Mouse (Mus musculus) kidney, embryonic 16.5 days (tissue): ENCODE measurements around the gene Tnfrsf1a. TPM values are rescaled to one million over a fixed set of nuclear protein-coding genes. Genes with fewer than 3 reads are reported as not detected.

ENCODE experiments used
- ATAC-seq: fragments of 200-750 bp; cut with Nextera tagmentation; 2 replicates; pipeline ENCODE4 v1.8.0; 2017; ENCODE audit warnings: moderate TSS enrichment; ENCODE audit not compliant: low FRiP score, low TSS enrichment
- H3K27ac ChIP-seq: fragments of 300-500 bp; sonication (generic); 2 replicates; pipeline ENCODE4 v1.5.1; 2014; ENCODE audit warnings: low read length
- H3K27me3 ChIP-seq: fragments of 300-500 bp; sonication (generic); 2 replicates; pipeline ENCODE4 v1.6.1; 2014; ENCODE audit warnings: low read length, control low read depth, mixed read lengths; ENCODE audit not compliant: insufficient read depth
- H3K36me3 ChIP-seq: fragments of 300-500 bp; sonication (generic); 2 replicates; pipeline ENCODE4 v1.6.1; 2014; ENCODE audit warnings: low read length, control low read depth, mixed read lengths; ENCODE audit not compliant: insufficient read depth
- H3K4me1 ChIP-seq: fragments of 300-500 bp; sonication (generic); 2 replicates; pipeline ENCODE4 v1.6.1; 2014; ENCODE audit warnings: low read length, control low read depth, mixed read lengths; ENCODE audit not compliant: insufficient read depth
- H3K4me2 ChIP-seq: fragments of 300-500 bp; sonication (generic); replicated peaks from 2 replicates; pipeline ENCODE4 v1.6.1; 2014; ENCODE audit warnings: low read depth, low read length
- H3K4me3 ChIP-seq: fragments of 300-500 bp; sonication (generic); 2 replicates; pipeline ENCODE4 v1.5.1; 2014; ENCODE audit warnings: mild to moderate bottlenecking, low read length
- H3K9ac ChIP-seq: fragments of 300-500 bp; sonication (generic); replicated peaks from 2 replicates; pipeline ENCODE4 v1.6.1; 2014; ENCODE audit warnings: low read length
- H3K9me3 ChIP-seq: fragments of 300-500 bp; sonication (generic); 2 replicates; pipeline ENCODE4 v1.6.1; 2016; ENCODE audit warnings: low read length, control low read depth
- WGBS: fragments of 180-500 bp; shearing (Covaris S2); extraction: QIAGEN DNeasy Blood & Tissue Kit; methylation state at CpG from one replicate; pipeline ENCODE4 v1.1.7; 2014; 5-methylcytosine and 5-hydroxymethylcytosine counted together
- polyA plus RNA-seq: library from polyadenylated mRNA; unstranded; fragments of >200 nt; fragmentation: Nextera tagmentation; extraction: Ambion mirVana; gene quantifications from 2 replicates; pipeline ENCODE4 v1.2.1, GENCODE M21; 2015

Gene Tnfrsf1a
- polyA plus RNA-seq, 1 experiment from 2014 or later, result 91.0 TPM

DNA sequence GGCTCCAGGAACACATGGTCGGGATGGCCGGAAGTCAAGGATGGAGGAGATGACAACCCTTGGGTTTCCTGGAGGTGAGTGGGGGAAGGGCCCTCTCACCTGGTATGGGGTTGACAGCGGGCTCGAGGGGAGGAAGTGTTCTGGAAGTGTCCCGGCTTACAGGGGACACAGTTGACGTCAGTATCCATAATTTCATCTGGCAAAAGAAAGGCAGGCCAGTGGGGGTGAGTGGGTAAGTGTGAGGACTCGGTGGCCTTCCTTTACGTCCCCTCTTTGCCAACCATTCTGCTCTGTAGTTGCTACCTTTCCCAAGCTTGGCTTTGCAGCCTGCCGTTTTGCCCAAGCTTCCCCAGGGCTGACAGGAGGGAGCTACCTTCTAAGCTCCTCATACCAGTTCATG is 37.0 kb upstream of the Tnfrsf1a start:
- Histone ChIP-seq H3K4me1 (peaks cover 37% of the 10 kb centered on the region), H3K27me3 (no peaks in the 10 kb centered on the region), H3K4me2 (peak overlapping the region; percentile 80), H3K9ac (peak overlapping the region; percentile 92), H3K36me3 (peaks cover 20% of the 10 kb centered on the region; the same call in 1 of the 2 replicates), H3K9me3 (no peaks in the 10 kb centered on the region), H3K4me3 (peak overlapping the region; percentile 70), H3K27ac (no peak overlapping the region)
- WGBS, result 78% methylated on average over 9 of the region's 9 CpGs
- ATAC-seq, result no peak

DNA sequence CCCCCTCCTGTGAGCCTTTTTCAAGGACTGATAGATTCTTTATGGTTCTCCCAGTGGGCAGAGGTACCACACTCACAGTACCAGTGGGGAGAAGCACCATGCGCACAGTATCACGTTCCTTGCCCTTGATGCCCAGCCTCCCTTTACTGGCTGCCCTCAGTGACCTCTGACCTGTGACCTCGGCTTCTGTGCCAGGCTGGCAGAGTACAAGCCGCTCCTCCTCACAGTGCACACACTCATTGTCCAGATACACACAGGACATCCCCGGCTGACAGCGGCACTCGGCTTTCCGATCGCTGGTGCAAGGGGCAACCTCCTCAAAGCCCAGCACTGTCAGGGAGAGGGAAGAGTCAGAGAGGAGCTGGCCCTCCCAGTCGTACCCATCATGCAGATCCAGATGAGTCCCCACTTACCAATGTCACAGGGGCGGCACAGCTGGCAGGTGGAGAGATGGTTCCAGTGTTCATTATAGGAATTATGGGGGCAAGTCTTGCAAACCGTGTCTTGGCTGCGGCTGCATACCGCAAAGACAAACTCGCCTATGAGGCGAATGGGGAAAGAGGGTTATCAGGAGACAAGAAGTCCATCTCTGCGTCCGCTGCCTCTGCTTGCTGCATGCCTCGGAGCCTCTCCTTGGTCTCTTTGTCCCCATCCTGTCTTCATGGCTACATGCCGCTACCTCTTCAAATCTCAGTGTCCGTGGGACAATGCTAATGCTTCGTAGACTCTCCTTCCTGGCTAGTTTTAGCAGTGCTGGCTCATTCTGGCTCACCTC is 36.4 kb upstream of the Tnfrsf1a start:
- WGBS, result 51% methylated on average over 22 of the region's 22 CpGs
- Histone ChIP-seq H3K9me3 (no peaks in the 10 kb centered on the region), H3K9ac (peak overlapping the region; percentile 92), H3K27me3 (no peaks in the 10 kb centered on the region), H3K4me3 (peak overlapping the region; percentile 70), H3K27ac (peak overlapping the region; percentile 84), H3K4me1 (peaks cover 37% of the 10 kb centered on the region), H3K4me2 (peak overlapping the region; percentile 80), H3K36me3 (peaks cover 17% of the 10 kb centered on the region; the same call in 1 of the 2 replicates)
- no peak for ATAC-seq

DNA sequence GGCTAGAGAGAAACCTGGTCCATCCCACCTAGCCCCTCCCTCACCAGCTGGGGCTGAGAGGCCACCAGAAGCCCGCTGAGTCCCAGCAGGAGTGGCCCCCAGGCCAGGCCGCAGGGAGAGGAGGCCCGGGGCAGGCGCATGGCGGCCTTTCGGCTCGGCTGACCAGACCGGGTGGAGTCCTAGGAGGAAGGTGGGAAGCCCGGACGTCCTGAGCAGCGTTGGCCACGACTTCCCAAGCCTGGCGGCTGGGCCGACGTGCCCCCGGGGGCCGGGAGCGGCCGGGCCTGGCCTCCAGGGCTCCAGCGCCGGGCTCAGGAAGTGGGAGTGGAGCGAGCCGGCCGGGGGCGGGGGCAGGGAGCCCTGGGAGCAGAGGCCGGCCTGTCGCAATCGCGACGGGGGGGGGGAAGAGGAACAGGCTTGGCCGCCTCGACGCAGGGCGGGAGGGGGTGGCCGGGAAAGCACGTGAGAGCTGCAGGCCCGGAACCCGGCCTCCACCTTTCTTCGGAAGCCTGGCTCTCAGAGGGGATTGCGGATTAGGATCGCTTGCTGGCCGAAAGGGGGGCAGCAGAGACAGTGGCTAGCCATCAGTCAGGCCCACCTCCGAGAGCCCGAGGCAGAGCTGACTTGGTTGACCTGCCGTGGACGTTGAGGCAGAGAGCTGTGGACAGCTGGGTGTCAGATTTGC is 35.5 kb upstream of the Tnfrsf1a start, which contains the start of gene Ltbr:
TSS of gene Ltbr (minus strand) at position 340 of the 685 bp plus-strand sequence.
- H3K4me1 ChIP-seq, result peaks cover 37% of the 10 kb centered on the region
- H3K36me3 ChIP-seq, result peaks cover 15% of the 10 kb centered on the region; the same call in 1 of the 2 replicates
- peak within 1 kb of the TSS; percentile 70 for H3K4me3 ChIP-seq
- no peaks in the 10 kb centered on the region for H3K27me3 ChIP-seq
- H3K27ac ChIP-seq, result peak within 1 kb of the TSS; percentile 84
- H3K9ac ChIP-seq, result peak within 1 kb of the TSS; percentile 92
- H3K9me3 ChIP-seq, result no peaks in the 10 kb centered on the region
- H3K4me2 ChIP-seq, result peak within 1 kb of the TSS; percentile 80
- under 1% methylated on average over 41 of the region's 46 CpGs for WGBS
- peak; percentile 93 for ATAC-seq

DNA sequence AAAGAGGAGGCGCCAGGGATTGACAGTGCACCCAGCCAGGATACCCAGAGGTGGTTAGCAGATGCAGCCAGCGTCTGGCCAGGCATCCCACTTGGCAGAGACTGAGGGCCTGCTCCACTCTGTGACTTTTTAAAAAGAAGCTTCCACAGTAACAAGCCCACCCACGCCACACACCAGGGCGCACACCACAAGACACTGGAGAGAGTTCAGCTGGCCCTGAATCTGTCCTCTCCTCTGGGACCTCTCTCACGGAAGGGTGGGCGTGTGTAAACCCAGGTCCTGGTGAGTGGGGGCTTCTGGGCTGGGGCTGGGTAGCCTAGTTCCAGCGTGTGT is 35.0 kb upstream of the Tnfrsf1a start:
- ATAC-seq, result peak; percentile 25
- 52% methylated on average over 7 of the region's 7 CpGs for WGBS

DNA sequence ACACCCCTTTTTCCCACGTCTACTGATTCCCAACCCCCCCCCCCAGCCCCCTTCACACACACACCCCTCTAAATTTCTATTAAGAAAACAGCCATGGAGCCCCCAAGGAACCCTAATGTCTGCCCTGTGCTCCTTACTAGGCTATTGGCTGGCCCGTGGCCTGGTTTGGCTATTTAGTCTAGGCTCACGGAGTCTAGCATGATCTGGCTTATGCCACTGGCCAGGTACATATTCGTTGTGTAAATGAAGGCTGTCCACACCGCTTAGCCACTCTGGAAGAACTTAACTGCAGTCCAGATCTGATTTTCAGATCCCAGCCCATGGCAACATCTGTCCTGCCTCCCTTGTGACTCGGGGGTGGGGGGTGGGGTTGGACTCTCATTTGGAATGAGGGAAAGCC is 34.4 kb upstream of the Tnfrsf1a start:
- H3K27ac ChIP-seq, result no peak overlapping the region
- peaks cover 30% of the 10 kb centered on the region for H3K4me1 ChIP-seq
- no peaks in the 10 kb centered on the region for H3K9me3 ChIP-seq
- H3K4me3 ChIP-seq, result no peak overlapping the region
- ATAC-seq, result no peak
- H3K9ac ChIP-seq, result no peak overlapping the region
- H3K4me2 ChIP-seq, result no peak overlapping the region
- peaks cover 9% of the 10 kb centered on the region; the same call in 1 of the 2 replicates for H3K36me3 ChIP-seq
- 73% methylated on average over 6 of the region's 6 CpGs for WGBS
- H3K27me3 ChIP-seq, result no peaks in the 10 kb centered on the region

More for the DNA sequence above, 35.0 kb upstream of the Tnfrsf1a start:
- H3K4me2 ChIP-seq, result peak overlapping the region; percentile 80
- H3K27me3 ChIP-seq, result no peaks in the 10 kb centered on the region
- peak overlapping the region; percentile 84 for H3K27ac ChIP-seq
- peak overlapping the region; percentile 92 for H3K9ac ChIP-seq
- H3K4me3 ChIP-seq, result peak overlapping the region; percentile 70
- H3K36me3 ChIP-seq, result peaks cover 12% of the 10 kb centered on the region; the same call in 1 of the 2 replicates
- H3K9me3 ChIP-seq, result no peaks in the 10 kb centered on the region
- peaks cover 34% of the 10 kb centered on the region for H3K4me1 ChIP-seq

DNA sequence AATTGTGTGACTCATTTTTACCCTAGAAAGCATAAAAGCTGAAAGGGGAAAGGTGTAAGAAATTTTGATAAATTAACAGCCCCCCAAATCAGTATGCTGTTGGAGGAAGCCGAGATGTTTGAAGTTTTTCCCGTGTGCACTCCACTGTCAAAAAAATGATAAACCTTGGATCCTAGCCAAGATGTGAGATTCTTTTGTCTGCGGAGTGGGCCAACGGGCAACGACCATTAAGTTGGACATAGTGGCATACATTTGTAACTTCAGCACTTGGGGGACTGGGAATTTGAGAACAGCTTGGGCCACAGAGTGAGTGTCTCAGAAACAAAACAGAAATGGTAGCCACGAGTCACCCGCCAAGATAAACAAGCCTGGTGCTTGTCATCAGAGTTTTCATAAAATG is 32.1 kb upstream of the Tnfrsf1a start:
- 52% methylated on average over 7 of the region's 7 CpGs for WGBS
- Histone ChIP-seq H3K9ac (no peak overlapping the region), H3K27me3 (peaks cover 16% of the 10 kb centered on the region), H3K4me2 (no peak overlapping the region), H3K27ac (no peak overlapping the region), H3K36me3 (0 out of 2 replicates have a peak, but pooled peaks cover under 1% of the 10 kb centered on the region), H3K4me3 (no peak overlapping the region), H3K9me3 (no peaks in the 10 kb centered on the region), H3K4me1 (peaks cover 26% of the 10 kb centered on the region)
- ATAC-seq, result no peak

DNA sequence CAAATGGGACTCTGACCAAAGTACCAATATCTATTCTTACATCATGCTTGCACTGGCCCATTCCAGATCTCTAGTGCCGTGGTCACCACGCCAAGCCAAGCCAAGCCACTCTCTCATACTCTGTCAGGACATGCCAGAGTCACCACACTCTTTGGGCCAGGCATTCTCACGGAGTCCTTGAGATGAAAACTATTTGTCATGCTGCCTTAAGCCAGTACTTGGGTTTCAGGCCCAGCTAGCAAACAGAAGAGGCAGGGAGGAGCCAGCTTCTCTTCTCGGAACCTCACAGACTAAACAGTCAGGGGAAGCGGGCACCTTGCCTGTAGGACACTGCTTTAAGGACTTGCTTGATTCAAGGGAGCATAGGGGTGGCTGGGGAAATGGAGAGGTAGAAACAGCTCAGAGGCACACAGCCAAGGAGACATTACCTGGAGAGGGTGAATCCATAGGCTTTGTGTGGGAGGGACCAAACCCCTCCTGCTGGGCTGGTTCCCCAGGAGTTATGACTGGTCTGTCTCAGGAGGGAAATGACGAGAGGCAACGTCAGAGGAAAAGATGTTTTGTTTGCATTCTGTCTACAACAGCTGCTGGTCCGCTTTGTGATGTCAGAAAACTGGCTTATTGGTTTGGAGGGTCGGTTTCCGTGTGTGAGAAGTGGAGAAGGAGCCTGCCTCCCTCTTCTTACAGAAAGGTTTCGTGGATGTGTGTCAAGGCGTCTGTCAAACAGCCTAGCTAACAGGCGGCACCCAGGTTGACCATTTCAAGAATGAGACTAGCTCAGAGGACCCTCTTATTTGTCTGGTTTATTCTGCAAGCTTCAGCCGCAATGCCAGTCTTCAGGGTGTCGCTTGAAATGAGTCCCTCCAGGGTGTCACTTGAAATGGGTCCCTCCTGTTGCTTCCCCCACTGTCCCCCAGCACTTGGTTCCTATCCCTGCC is 29.9 kb upstream of the Tnfrsf1a start:
- Histone ChIP-seq H3K36me3 (no peaks in the 10 kb centered on the region), H3K27ac (no peak overlapping the region), H3K4me1 (peaks cover 9% of the 10 kb centered on the region), H3K27me3 (peaks cover 28% of the 10 kb centered on the region), H3K4me2 (no peak overlapping the region), H3K4me3 (no peak overlapping the region), H3K9ac (no peak overlapping the region), H3K9me3 (no peaks in the 10 kb centered on the region)
- no peak for ATAC-seq
- 62% methylated on average over 15 of the region's 15 CpGs for WGBS

DNA sequence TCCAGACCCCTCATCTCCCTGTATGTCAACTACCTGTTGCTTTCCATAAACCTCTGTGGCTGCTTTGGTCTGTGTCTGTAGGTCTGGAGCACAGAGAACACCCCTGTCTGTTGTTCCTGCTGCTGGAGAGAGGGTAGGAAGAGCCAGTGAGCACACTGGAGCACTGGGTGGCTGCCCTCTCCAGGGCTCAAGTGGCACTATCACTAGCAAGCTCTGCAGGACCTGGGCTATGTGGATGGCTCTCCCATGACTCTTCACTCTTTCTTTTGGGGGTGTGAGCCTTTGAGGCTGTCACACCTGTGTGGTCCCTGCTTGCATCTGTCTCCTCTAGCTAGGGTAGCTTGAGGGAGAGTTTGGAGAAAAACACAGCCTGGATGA is 29.3 kb upstream of the Tnfrsf1a start:
- Histone ChIP-seq H3K4me1 (0 out of 2 replicates have a peak, but pooled peaks cover 4% of the 10 kb centered on the region), H3K27ac (no peak overlapping the region), H3K4me2 (no peak overlapping the region), H3K27me3 (peaks cover 28% of the 10 kb centered on the region), H3K36me3 (no peaks in the 10 kb centered on the region), H3K4me3 (no peak overlapping the region), H3K9me3 (no peaks in the 10 kb centered on the region), H3K9ac (no peak overlapping the region)
- ATAC-seq, result no peak

DNA sequence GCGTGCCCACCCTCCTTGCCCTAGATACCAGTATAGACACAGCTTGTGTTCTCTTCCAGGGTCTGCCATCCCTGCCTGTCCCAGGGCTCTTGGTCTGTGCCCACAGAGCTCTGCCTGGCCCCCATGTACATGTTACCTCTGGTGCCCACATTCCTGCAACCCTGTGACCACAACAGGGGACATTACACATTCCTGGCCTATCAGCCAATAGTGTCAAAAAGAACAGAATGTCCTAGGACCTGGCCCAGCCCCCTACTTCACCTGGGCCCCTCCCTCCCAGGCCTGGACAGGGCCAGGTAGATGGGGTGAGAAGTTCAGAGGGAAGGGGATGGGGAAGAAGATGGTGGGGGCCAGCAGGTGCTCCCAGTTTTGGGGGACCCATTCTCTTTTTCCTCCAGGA is 28.8 kb upstream of the Tnfrsf1a start, which contains the start of gene Scnn1a:
TSS of gene Scnn1a (plus strand) at position 337 of the 400 bp plus-strand sequence.
- 100% methylated on average over 1 of the region's 1 CpGs for WGBS
- no peak within 1 kb of the TSS; the same call in 1 of the 2 replicates for H3K9ac ChIP-seq
- no peak for ATAC-seq
- H3K27ac ChIP-seq, result 0 out of 2 replicates have a peak within 1 kb of the TSS, but pooled peaks have one; percentile 26
- peak within 1 kb of the TSS; percentile 37 for H3K4me2 ChIP-seq
- H3K4me3 ChIP-seq, result peak within 1 kb of the TSS; percentile 19; the same call in 1 of the 2 replicates
- H3K9me3 ChIP-seq, result no peaks in the 10 kb centered on the region
- H3K4me1 ChIP-seq, result 0 out of 2 replicates have a peak, but pooled peaks cover 4% of the 10 kb centered on the region
- no peaks in the 10 kb centered on the region for H3K36me3 ChIP-seq
- H3K27me3 ChIP-seq, result peaks cover 28% of the 10 kb centered on the region
